Mouse (Mus musculus) CH12.LX (cell line): ENCODE data around the gene Slain1. TPM values are rescaled to one million over a fixed set of nuclear protein-coding genes. Genes with fewer than 3 reads are reported as not detected.
A peak's percentile ranks its signal among the peaks of the same experiment; 100 is the strongest.

Experiments used
- DNase-seq: peaks from one replicate; pipeline ENCODE4 v3.0.0-alpha.2; 2013; ENCODE audit errors: extremely low read depth
- H3K27ac ChIP-seq: 2 replicates; pipeline ENCODE4 v1.5.1; 2012; ENCODE audit warnings: low read depth, mild to moderate bottlenecking, control low read depth, moderate library complexity; ENCODE audit not compliant: insufficient read depth
- H3K27me3 ChIP-seq: replicated peaks from 2 replicates; pipeline ENCODE3; 2012; ENCODE audit warnings: inconsistent platforms
- H3K36me3 ChIP-seq, 2 experiments: replicated peaks in 1 of 2; 2 replicates each; pipeline versions ENCODE3 to v1.6.1; 2012; ENCODE audit warnings: inconsistent platforms in 1 of 2, low read length in 1 of 2, mild to moderate bottlenecking in 1 of 2, mixed read lengths in 1 of 2, moderate library complexity in 1 of 2; ENCODE audit not compliant: control insufficient read depth in 1 of 2, insufficient read depth in 1 of 2
- H3K4me1 ChIP-seq, 2 experiments: 2 replicates each; pipeline ENCODE4 v1.6.1; 2012; ENCODE audit warnings: inconsistent platforms in 1 of 2, moderate library complexity in 1 of 2; ENCODE audit not compliant: insufficient read depth in 2 of 2, control insufficient read depth in 1 of 2
- H3K4me2 ChIP-seq: 2 replicates; pipeline ENCODE4 v1.6.1; 2012; ENCODE audit warnings: low read depth, mild to moderate bottlenecking, control low read depth; ENCODE audit not compliant: poor library complexity, insufficient read depth, severe bottlenecking
- H3K4me3 ChIP-seq, 3 experiments: fragments of 150-350 bp in 1 of 3; sonication (generic) in 1 of 3; replicated peaks in 1 of 3; 2 replicates each; pipeline versions ENCODE3 to v1.5.1; 2011 to 2012; ENCODE audit warnings: low read depth in 2 of 3, low read length in 2 of 3, mild to moderate bottlenecking in 2 of 3, moderate library complexity in 2 of 3, control low read depth in 1 of 3, improper control_type of control experiment in 1 of 3, inconsistent platforms in 1 of 3, mixed read lengths in 1 of 3; ENCODE audit not compliant: poor library complexity in 1 of 3
- H3K79me2 ChIP-seq: replicated peaks from 2 replicates; pipeline ENCODE4 v1.6.1; 2012; ENCODE audit warnings: mild to moderate bottlenecking, moderate library complexity; ENCODE audit not compliant: control insufficient read depth, poor library complexity, insufficient read depth, severe bottlenecking; ENCODE audit errors: extremely low read depth
- H3K9ac ChIP-seq: 2 replicates; pipeline ENCODE4 v1.6.1; 2012; ENCODE audit warnings: low read depth, mild to moderate bottlenecking, control low read depth, moderate library complexity; ENCODE audit not compliant: insufficient read depth
- H3K9me3 ChIP-seq: replicated peaks from 2 replicates; pipeline ENCODE3; 2012; ENCODE audit warnings: low read length, inconsistent platforms, mixed read lengths
- BHLHE40 ChIP-seq: IDR thresholded peaks from 2 replicates; pipeline ENCODE4 v1.6.1; 2011; ENCODE audit warnings: mild to moderate bottlenecking, low read depth, low read length, improper control_type of control experiment
- CHD1 ChIP-seq: IDR thresholded peaks from 2 replicates; pipeline ENCODE4 v1.6.1; 2012; ENCODE audit warnings: low read depth, low read length, improper control_type of control experiment, inconsistent platforms
- CHD2 ChIP-seq: IDR thresholded peaks from 2 replicates; pipeline ENCODE4 v1.6.1; 2011; ENCODE audit warnings: low read length, improper control_type of control experiment
- ELF1 ChIP-seq: IDR thresholded peaks from 2 replicates; pipeline ENCODE4 v1.6.1; 2014; ENCODE audit warnings: low read depth, mild to moderate bottlenecking, inconsistent platforms, low read length, improper control_type of control experiment
- EP300 ChIP-seq: IDR thresholded peaks from 2 replicates; pipeline ENCODE4 v1.6.1; 2011; ENCODE audit warnings: low read length, improper control_type of control experiment
- ETS1 ChIP-seq: conservative IDR thresholded peaks from 2 replicates; pipeline ENCODE4 v1.6.1; 2012; ENCODE audit warnings: low read depth, mild to moderate bottlenecking, inconsistent platforms, low read length, improper control_type of control experiment, moderate library complexity
- GABPA ChIP-seq: IDR thresholded peaks from 2 replicates; pipeline ENCODE4 v1.6.1; 2012; ENCODE audit warnings: low read depth, low read length, improper control_type of control experiment, inconsistent platforms; ENCODE audit not compliant: insufficient replicate concordance
- IRF4 ChIP-seq: IDR thresholded peaks from 2 replicates; pipeline ENCODE4 v1.6.1; 2014; ENCODE audit warnings: low read depth, mild to moderate bottlenecking, inconsistent platforms, low read length, improper control_type of control experiment
- JUND ChIP-seq: conservative IDR thresholded peaks from 2 replicates; pipeline ENCODE4 v1.6.1; 2011; ENCODE audit warnings: low read depth, low read length, improper control_type of control experiment
- KAT2A ChIP-seq: IDR thresholded peaks from 2 replicates; pipeline ENCODE4 v1.6.1; 2012; ENCODE audit warnings: low read length, improper control_type of control experiment, inconsistent platforms; ENCODE audit not compliant: insufficient replicate concordance
- MAFK ChIP-seq: IDR thresholded peaks from 2 replicates; pipeline ENCODE4 v1.6.1; 2011; ENCODE audit warnings: low read length, improper control_type of control experiment; ENCODE audit not compliant: insufficient replicate concordance
- MAX ChIP-seq: IDR thresholded peaks from 2 replicates; pipeline ENCODE4 v1.6.1; 2011; ENCODE audit warnings: low read length, improper control_type of control experiment
- MAZ ChIP-seq: IDR thresholded peaks from 2 replicates; pipeline ENCODE4 v1.6.1; 2012; ENCODE audit warnings: low read depth, mild to moderate bottlenecking, inconsistent platforms, low read length, improper control_type of control experiment, moderate library complexity
- MEF2A ChIP-seq: IDR thresholded peaks from 2 replicates; pipeline ENCODE4 v1.6.1; 2014; ENCODE audit warnings: low read depth, mild to moderate bottlenecking, inconsistent platforms, low read length, improper control_type of control experiment, borderline replicate concordance
- MXI1 ChIP-seq: IDR thresholded peaks from 2 replicates; pipeline ENCODE4 v1.6.1; 2011; ENCODE audit warnings: mild to moderate bottlenecking, low read depth, low read length, improper control_type of control experiment
- MYC ChIP-seq: IDR thresholded peaks from 2 replicates; pipeline ENCODE4 v1.6.1; 2011; ENCODE audit warnings: low read depth, mild to moderate bottlenecking, improper control_type of control experiment, low read length
- NRF1 ChIP-seq: IDR thresholded peaks from 2 replicates; pipeline ENCODE4 v1.6.1; 2014; ENCODE audit warnings: low read depth, mild to moderate bottlenecking, inconsistent platforms, low read length, improper control_type of control experiment, moderate library complexity
- PAX5 ChIP-seq: IDR thresholded peaks from 2 replicates; pipeline ENCODE4 v1.6.1; 2012; ENCODE audit warnings: low read length, inconsistent platforms, mixed read lengths
- POLR2A ChIP-seq: IDR thresholded peaks from 2 replicates; pipeline ENCODE4 v1.6.1; 2011; ENCODE audit warnings: low read depth, mild to moderate bottlenecking, improper control_type of control experiment, low read length
- RCOR1 ChIP-seq: conservative IDR thresholded peaks from 2 replicates; pipeline ENCODE4 v1.6.1; 2012; ENCODE audit warnings: low read depth, mild to moderate bottlenecking, inconsistent platforms, low read length, improper control_type of control experiment
- SIN3A ChIP-seq: IDR thresholded peaks from 2 replicates; pipeline ENCODE4 v1.6.1; 2012; ENCODE audit warnings: low read length, improper control_type of control experiment, inconsistent platforms
- SMC3 ChIP-seq: IDR thresholded peaks from 2 replicates; pipeline ENCODE4 v1.6.1; 2011; ENCODE audit warnings: low read depth, low read length, improper control_type of control experiment
- TBP ChIP-seq: conservative IDR thresholded peaks from 2 replicates; pipeline ENCODE4 v1.6.1; 2011; ENCODE audit warnings: low read depth, low read length, improper control_type of control experiment
- TCF12 ChIP-seq: IDR thresholded peaks from 2 replicates; pipeline ENCODE4 v1.6.1; 2014; ENCODE audit warnings: low read depth, mild to moderate bottlenecking, inconsistent platforms, low read length, improper control_type of control experiment
- UBTF ChIP-seq: IDR thresholded peaks from 2 replicates; pipeline ENCODE4 v1.6.1; 2012; ENCODE audit warnings: low read depth, mild to moderate bottlenecking, inconsistent platforms, low read length, improper control_type of control experiment, moderate library complexity
- USF2 ChIP-seq: conservative IDR thresholded peaks from 2 replicates; pipeline ENCODE4 v1.6.1; 2011; ENCODE audit warnings: low read depth, low read length, improper control_type of control experiment
- ZC3H11A ChIP-seq: IDR thresholded peaks from 2 replicates; pipeline ENCODE4 v1.6.1; 2012; ENCODE audit warnings: low read depth, mild to moderate bottlenecking, inconsistent platforms, low read length, improper control_type of control experiment
- ZKSCAN1 ChIP-seq: IDR thresholded peaks from 2 replicates; pipeline ENCODE4 v1.6.1; 2012; ENCODE audit warnings: low read depth, inconsistent platforms, low read length, improper control_type of control experiment, borderline replicate concordance
- dilution Hi-C: fragments of 300-500 bp; cut with MboI; formaldehyde crosslinking; loops from 2 replicates; pipeline ENCODE4 v1.14.3; 2020; ENCODE audit warnings: low sequenced_read_pairs; ENCODE audit not compliant: extremely low pct_unique_long_range_greater_than_20kb, extremely low pct_ligation_motif_present
- in situ Hi-C: fragments of 300-500 bp; cut with MboI; formaldehyde crosslinking; loops from 3 replicates; pipeline ENCODE4 v1.14.3; 2019; ENCODE audit warnings: low sequenced_read_pairs, low pct_ligation_motif_present, low pct_unique_long_range_greater_than_20kb, mixed read lengths
- polyA plus RNA-seq: library from polyadenylated mRNA; unstranded; fragments of >175 nt; gene quantifications from 2 replicates; pipeline ENCODE4 v1.2.1, GENCODE M21; 2012; ENCODE audit warnings: low read depth; ENCODE audit not compliant: insufficient read length
- total RNA-seq, 2 experiments: library from RNA; depleted of rRNA; stranded (reverse); fragments of 300-350 nt in 1 of 2; fragments of >200 nt in 1 of 2; gene quantifications; 2 replicates each; pipeline ENCODE4 v1.2.3; 2012 to 2014

Slain1 gene
- total and polyA plus RNA-seq, 3 experiments = 13.1 to 15.9 (median 13.6) TPM

DNA sequence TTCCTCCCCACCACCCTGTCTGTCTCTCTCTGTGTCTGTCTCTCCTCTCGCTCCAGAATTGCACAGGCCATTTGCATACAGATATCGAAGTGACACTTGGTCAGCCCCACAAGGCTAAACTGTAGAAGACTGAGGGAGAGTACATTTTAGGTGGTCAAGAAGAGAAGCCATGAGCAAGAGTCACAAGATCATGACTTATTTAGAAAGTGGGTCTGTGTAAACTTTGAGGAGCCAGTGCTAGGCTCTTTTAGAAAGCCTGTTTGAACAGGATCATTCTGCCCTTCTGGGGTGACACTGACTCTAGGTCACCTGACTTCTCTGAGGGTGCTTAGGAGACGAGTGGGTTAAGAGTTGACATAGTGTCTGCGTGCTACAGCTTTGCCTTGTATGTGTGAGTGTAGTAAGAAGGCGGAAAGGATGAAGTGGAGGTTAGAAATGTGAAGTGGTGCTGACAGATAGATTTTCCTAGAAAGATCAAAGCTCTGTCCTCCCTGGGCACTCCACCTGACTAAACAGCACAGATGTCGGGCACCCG is 30.3 kb downstream of the Slain1 start:
- Histone ChIP-seq H3K9ac (peak overlapping the region; percentile 23), H3K4me3 (peak overlapping the region in 1 of 3 experiments; percentile 12), H3K4me2 (peak overlapping the region; percentile 62), H3K27me3 (no peaks in the 10 kb centered on the region), H3K4me1 (peaks cover 8 to 29% of the 10 kb centered on the region in 2 experiments; a peak in 3 of 4 replicates), H3K36me3 (peaks cover 0 to 2% of the 10 kb centered on the region in 2 experiments), H3K9me3 (no peaks in the 10 kb centered on the region), H3K27ac (peak overlapping the region; percentile 49; the same call in 1 of the 2 replicates), H3K79me2 (no peaks in the 10 kb centered on the region; the same call in 1 of the 2 replicates)
- DNase-seq = peak; percentile 34
- dilution Hi-C loops = no loop called here
- in situ Hi-C loops = loop anchor here (25.0 kb wide), 2 partner anchors 318 to 618 kb away; partner anchors contain the start of gene Cln5
- TF ChIP-seq TBP (no peak), IRF4 (peak; percentile 75), JUND (no peak), MAX (no peak), UBTF (no peak), EP300 (peak; percentile 42; the same call in 1 of the 2 replicates), ELF1 (no peak), MAZ (no peak), PAX5 (no peak), POLR2A (no peak), ETS1 (no peak), TCF12 (no peak; the same call in 1 of the 2 replicates), SMC3 (no peak), SIN3A (0 out of 2 replicates have a peak, but pooled peaks have one; percentile 30), MAFK (no peak), ZC3H11A (no peak), NRF1 (no peak), USF2 (peak; percentile 16; the same call in 1 of the 2 replicates), KAT2A (no peak), CHD2 (no peak), MXI1 (peak; percentile 31; the same call in 1 of the 2 replicates), MYC (no peak), GABPA (no peak), CHD1 (0 out of 2 replicates have a peak, but pooled peaks have one; percentile 30), BHLHE40 (peak; percentile 73), ZKSCAN1 (no peak), RCOR1 (no peak), MEF2A (peak; percentile 38; the same call in 1 of the 2 replicates)
